Mouse (Mus musculus): ENCODE data around the gene 9330182L06Rik.
A peak's percentile ranks its signal among the peaks of the same experiment; 100 is the strongest.

Gene 9330182L06Rik

DNA sequence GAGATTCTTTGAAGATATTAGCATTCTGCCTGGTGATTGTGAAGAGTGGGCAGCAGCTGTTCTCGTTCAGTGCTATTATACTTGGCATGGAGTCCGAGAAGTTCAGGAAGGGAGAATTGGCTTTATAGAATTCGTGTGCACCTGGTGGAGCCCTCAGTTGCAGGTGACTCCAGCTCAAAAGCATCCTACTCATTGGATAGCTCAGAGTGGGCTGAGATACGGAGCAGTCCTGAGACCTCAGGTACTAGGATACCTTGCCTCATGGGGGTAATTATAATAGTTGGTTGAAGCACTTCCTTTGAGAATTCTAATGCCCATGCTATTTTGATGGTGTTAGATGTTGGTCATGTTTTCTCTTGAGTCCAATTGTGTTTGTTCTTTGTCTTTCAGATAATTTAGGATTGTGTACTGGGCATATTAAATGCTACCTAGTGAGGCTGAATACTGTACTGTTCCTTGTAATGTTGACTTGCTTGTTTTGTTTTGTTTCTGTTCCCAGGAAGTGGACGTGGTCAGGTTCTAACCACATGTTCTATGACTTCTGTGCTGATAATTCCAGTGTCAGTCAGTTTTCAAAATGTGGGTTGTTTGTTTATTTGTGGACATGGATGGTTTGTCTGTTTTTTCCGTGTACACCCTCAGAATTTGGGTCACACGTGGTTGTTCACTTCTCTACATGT is 96.2 kb downstream of the 9330182L06Rik start:
- no peak for DNase-seq (ENCODE audit: low read depth)

DNA sequence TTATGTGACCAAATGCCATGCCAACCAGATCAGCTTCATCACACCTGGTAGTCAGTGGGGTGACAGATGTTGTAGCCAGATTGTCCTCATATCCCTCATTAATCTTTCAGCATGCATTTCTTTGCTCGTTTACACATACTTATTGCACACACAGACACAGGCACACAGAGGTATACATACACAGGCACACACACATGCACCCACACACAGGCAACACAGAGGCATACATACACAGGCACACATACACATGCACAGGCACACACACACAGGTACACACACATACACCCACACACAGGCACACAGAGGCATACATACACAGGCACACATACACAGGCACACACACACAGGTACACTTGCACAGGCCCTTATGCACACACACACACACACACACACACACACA is 99.0 kb downstream of the 9330182L06Rik start:
- DNase-seq (ENCODE audit: low read depth) = no peak

- no peak for DNase-seq (ENCODE audit: low read depth)
Observed at GRCm38 (mm10) chr5:9367920-9368692, 102.2 kb downstream of the 9330182L06Rik start.

- no peak for DNase-seq (ENCODE audit: low read depth)
Observed at GRCm38 (mm10) chr5:9371127-9371526, 105.2 kb downstream of the 9330182L06Rik start.

DNA sequence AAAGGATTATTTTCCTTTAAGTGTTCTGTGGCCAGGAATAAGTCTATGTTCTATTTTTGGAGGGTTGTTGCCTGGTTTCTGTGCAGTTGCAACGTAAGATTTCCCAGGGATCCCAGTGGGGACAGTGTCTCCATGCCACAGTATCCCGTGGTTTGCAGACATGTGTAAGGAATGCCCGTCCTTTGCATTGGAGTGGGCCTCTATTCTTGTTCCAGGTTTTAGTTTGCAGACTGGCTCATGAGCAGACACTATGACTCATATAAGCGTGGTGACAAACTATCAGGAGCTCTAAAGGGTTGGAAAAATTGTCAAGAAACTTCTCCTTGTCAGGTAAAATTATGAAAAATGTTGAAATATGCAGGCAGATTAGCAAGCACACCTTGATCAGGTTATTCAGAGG is 107.4 kb downstream of the 9330182L06Rik start:
- DNase-seq (ENCODE audit: low read depth) = no peak

DNA sequence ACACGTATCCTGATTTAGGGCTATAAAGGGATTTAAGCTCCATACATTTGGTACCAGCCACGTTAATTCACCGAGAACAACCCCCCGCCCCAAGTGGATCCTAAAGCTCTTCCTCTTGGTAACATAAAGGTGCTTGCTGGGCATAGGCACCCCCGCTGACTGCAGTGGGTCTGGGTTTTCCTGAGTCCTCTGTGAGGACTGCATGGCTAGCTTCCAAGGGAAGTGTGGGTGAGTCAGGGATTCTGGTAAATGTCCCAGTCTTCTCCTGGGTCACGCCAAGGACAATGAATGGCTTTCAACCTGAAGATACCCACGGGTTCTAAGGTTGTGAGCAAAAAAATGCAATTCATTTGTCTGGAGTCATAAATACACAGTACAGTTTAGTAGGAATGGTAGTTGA is 124.0 kb downstream of the 9330182L06Rik start:
- no peak for DNase-seq (ENCODE audit: low read depth)

- no peak for DNase-seq (ENCODE audit: low read depth)
Observed at GRCm38 (mm10) chr5:9391858-9392393, 126.0 kb downstream of the 9330182L06Rik start.

GRCm38 (mm10) chr5:9417098-9417497 is 151.2 kb downstream of the 9330182L06Rik start:
- no peak for DNase-seq (ENCODE audit: low read depth)

GRCm38 (mm10) chr5:9417802-9418201 is 151.9 kb downstream of the 9330182L06Rik start:
- no peak for DNase-seq (ENCODE audit: low read depth)

GRCm38 (mm10) chr5:9419964-9420363 is 154.0 kb downstream of the 9330182L06Rik start:
- DNase-seq (ENCODE audit: low read depth) = no peak

DNA sequence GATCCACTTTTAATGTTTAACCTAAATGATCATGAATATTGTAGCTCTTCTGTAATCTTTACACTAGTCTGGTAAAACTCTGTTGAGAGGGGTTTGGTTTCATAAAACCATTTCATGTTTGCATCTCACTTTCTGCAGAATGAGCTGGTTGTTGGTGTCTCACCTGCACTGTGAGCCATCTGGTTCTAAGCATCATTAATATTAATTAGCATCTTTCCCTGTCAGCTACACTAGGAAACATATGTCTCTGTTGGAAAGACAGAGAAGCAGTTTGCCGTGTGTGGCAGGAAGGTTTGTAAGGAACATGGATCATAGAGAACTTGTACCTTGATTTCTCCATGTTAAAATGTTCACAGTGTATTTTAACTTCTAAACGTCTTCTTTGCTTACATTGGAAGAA is 158.5 kb downstream of the 9330182L06Rik start:
- DNase-seq (ENCODE audit: low read depth) = no peak

- DNase-seq (ENCODE audit: low read depth) = no peak
Observed at GRCm38 (mm10) chr5:9427165-9427564, 161.2 kb downstream of the 9330182L06Rik start.

GRCm38 (mm10) chr5:9427581-9428241 is 161.8 kb downstream of the 9330182L06Rik start:
- peak; percentile 4 for DNase-seq (ENCODE audit: low read depth)

DNA sequence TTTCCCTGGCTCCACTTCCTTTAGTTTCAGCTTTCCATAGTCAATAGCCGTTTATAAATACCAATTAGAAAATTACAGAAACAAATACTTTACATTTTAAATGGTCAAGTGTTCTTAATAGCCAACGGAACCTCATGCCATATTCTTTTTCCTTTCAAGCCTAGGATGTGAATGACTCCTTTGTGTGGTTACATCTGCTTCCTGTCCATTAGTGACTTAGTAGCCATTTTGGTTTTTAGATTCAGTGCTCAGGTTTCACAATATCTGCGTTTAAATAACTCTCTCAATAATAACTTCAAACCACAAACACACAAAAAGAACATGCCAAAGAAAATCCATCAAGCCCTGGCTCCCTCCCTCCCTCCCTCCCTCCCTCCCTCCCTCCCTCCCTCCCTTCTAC is 162.8 kb downstream of the 9330182L06Rik start:
- no peak for DNase-seq (ENCODE audit: low read depth)

DNA sequence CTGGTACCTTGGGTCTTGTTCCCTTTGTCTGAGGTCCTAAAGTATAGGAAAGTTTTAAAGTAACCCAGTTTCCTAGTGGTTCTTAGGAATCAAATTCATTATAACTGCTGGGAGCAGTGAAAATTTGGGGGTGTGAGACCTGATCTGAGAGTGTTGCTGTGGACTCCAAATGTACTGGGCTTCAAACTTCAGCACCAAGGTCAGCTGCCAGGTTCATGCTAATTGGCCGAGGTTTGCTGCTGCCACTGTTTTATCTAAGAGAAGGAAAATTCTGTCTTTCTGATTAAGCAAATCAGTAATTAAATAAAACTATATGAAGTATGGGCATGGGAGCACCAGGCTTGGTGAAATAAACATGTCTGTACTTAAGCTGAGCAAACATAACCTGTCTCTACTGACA is 180.2 kb downstream of the 9330182L06Rik start:
- no peak for DNase-seq (ENCODE audit: low read depth)

GRCm38 (mm10) chr5:9448931-9449330 is 183.0 kb downstream of the 9330182L06Rik start:
- no peak for DNase-seq (ENCODE audit: low read depth)

DNA sequence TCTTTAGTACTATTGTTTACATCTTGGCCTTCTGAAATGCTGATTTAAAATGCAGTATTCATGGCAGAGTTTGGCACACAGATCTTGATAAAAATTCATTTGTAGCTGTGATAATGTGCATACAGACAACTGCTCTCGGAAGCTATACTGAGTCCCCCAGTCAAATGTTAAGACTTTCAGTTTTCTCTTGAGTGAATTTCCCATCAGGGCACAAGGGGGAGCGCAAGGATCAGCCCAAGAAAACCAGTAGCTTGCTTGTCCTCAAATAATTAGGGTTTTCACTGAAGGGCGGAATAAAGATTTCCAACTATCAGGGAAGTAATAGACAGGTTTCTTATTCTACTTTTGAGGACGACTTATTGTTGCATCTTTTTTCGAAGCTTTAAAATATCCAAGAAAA is 183.7 kb downstream of the 9330182L06Rik start:
- DNase-seq (ENCODE audit: low read depth) = no peak

DNA sequence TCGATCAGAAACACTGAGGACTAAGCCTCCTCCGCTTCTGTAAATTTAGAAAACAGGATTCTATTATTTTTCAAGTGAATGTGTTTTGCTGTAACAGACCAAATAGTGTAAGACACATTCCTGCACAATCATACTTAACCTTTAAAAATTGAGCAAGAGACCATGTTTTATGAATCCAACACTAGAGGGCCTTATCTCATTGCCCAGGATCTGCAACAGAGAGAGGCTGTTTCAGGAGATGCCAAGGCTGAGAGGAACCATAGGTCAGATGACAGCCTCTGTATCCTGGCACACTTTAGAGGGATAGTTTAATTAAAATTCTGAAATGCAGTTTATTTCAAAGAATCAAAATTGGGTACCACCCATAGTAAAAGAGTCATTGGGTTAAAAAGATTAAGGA is 187.4 kb downstream of the 9330182L06Rik start:
- DNase-seq (ENCODE audit: low read depth) = no peak

DNA sequence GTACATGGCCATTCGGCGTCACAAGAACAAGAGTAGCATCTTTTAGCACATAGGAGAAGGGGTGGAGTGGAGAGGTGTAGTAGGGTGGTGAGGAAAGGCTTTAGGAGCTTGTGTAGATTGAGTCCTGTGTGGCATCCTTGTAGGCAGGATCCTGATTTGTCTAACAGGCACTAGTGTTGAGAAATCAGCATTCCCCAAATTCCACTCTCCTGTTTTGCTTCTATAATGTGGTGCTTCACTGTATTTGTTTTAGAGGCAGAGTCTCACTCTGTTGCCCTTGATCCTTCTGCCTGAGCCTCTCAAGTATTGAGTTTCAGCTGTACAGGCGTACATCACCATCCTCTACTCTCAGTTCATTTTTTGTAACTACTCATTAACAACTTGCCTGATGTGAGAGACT is 211.7 kb downstream of the 9330182L06Rik start:
- DNase-seq (ENCODE audit: low read depth) = no peak

DNA sequence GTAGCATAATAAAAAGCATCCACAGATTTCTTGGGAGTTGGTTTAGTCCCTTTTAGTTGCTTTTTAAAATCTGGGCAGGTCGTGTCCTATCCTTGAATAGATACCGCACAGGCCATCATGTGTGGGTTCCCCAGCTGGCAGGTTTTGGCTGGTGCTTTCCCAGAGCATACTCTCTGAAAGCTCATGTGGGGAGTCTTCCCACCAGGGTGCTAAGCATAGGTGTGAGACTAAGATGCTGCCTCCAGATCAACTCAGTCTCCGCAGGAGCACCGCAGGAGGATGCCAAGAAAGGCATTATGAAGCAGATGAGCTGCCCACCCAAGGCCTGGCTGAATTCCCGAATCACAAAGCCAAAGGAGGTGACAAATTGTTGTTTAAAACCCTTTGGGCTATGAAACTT is 229.5 kb downstream of the 9330182L06Rik start:
- no peak for DNase-seq (ENCODE audit: low read depth)

GRCm38 (mm10) chr5:9497235-9497634 is 231.3 kb downstream of the 9330182L06Rik start:
- DNase-seq (ENCODE audit: low read depth) = no peak

DNA sequence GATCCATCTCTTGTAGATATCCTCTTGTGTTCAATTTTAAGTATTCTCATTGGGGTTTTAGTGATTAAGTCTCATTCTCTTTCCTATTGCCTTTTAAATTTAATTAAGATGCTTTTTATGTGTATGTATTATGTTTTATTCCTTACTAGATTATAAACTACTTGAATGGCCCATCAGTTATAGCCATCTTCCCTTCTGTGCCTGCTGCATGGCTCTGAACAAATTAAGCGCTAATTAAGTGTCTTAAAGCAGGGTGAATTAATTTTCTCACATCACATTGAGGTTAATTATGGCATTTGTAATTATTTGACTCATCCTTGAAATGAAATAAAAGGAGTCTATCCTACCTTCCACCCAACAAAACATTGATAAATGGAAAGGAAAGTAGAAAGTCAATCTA is 245.1 kb downstream of the 9330182L06Rik start:
- no peak for DNase-seq (ENCODE audit: low read depth)

GRCm38 (mm10) chr5:9525507-9525906 is 259.6 kb downstream of the 9330182L06Rik start:
- no peak for DNase-seq (ENCODE audit: low read depth)
